Mouse (Mus musculus) heart, postnatal 0 days (tissue): ENCODE results near the gene Ubr1.

ENCODE experiments used
- CTCF ChIP-seq: IDR thresholded peaks from 2 replicates; pipeline ENCODE4 v1.5.1; 2016; ENCODE audit warnings: antibody characterized with exemption, control low read depth, low read depth
- EP300 ChIP-seq: IDR thresholded peaks from 2 replicates; pipeline ENCODE4 v1.6.1; 2016; ENCODE audit warnings: antibody characterized with exemption, low read depth

DNA sequence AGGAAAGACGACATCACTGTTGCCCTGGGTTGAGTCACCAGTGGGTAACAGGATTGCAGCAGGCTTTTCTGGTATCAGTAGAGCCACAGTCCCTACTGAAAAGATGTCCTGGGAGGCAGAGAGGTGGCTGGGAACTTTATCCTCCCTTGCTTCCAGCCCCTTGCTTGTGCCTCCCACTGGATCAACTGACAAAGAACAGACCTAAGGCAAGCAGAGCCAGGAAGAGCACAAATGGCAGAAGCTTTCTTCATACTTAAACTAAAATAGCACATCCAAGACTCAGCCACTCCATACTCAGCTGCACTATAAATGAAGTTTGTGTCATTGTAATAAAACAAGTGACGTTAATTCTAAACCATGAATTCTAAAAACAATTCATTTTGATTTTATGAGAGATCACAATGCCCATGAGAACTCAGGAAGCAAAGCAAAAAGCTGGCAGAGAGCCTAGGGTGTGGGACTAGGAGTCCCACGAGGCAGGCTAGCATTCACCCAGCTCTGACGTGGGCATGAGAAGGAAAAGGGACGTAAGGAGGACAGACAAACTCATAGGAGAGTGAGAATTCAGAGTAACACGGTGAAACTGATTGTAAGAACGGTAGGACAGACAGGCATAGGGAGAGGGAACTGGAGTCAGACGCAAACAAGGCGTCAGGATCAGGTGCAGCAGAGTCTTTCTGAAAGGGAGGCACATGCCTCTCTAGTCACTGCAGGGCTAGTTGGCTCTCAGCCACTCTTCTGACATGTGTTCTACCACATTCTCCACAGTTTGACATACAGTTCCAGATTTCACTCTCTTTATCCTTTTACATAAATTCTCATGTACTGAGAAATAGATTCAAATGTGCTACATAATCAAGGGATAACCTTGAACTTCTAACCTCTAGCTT lies 98.8 kb downstream of the Ubr1 start:
- no peak for TF ChIP-seq EP300
- TF ChIP-seq CTCF, result no peak
